Mouse (Mus musculus) right cerebral cortex, postnatal 4 days (tissue): ENCODE results near the gene Gm498.

Source experiments
- DNase-seq: peaks from one replicate; pipeline ENCODE4 v3.0.0-alpha.2; 2022

Gm498 gene

GRCm38 (mm10) chr7:143866538-143866937 is at the start of gene Gm498:
Gene Gm498 (plus strand): TSS chr7:143866838.
- DNase-seq = no peak

GRCm38 (mm10) chr7:143819201-143819600 is 47.4 kb upstream of the Gm498 start:
- DNase-seq = no peak

GRCm38 (mm10) chr7:143821241-143821640 is 45.4 kb upstream of the Gm498 start:
- no peak for DNase-seq

DNA sequence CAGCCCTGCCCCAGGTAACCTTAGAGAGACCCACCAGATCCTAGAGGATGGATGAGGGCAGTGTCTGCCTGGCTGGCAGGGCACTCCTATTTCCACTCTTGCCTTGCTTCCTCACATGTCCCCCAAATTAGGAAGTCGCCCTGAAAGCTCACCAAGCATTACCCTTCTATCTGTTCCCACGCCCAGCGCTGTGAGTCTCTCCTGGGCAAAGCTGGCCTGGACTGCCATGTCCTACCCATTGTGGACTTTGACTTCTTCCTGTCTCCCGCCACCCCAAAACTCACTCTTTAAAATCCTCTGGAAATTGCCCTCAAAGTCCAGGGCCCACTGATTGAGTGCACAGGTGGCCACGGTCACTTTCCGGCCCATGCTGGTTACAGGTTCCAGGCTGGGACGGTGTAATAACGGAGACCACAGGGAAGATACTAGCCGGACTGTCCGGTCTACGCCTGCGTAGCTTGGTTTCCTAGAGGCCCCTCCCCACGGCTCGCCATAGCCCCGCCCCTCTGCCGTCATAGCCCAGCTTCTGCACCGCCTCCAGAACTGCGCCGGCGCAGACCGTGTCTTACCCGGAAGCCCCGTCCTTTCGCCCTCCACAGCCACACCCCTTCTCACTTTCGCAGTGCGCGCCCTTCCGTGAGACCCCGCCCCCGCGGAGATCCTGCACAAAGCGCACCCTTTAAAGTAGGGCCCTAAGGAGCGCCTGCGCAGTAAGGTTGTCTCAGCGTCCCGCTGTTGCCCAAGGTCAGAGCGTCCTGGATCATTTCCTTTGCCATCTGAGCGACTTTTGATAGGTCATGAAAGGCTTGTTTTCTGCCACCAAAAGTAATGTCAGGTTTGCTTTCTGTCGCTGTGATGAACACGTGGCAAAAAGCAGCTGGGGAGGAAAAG is 44.0 kb upstream of the Gm498 start, which contains the start of the genes Nadsyn1 and Dhcr7:
TSS of gene Nadsyn1 (minus strand) at position 475 of the 891 bp plus-strand sequence.
TSS of gene Dhcr7 (plus strand) at position 771 of the 891 bp plus-strand sequence.
- DNase-seq = peak; percentile 99

DNA sequence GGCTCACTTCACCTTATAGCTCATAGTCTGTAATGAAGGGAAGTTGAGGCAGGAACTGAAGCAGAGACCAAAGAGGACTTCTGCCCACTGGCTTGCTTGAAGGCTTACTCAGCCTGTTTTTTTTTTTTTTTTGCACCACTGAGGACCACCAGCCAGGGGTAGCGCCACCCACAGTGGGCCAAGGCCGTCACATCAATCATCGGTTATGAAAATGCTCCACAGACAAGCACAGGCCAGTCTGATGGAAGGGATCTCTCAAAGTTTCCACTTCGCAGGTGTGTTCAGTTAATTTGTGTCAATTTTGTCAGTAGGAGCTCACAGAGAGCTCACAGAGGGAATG is 43.4 kb upstream of the Gm498 start:
- DNase-seq = no peak

GRCm38 (mm10) chr7:143826985-143827384 is 39.7 kb upstream of the Gm498 start:
- no peak for DNase-seq

DNA sequence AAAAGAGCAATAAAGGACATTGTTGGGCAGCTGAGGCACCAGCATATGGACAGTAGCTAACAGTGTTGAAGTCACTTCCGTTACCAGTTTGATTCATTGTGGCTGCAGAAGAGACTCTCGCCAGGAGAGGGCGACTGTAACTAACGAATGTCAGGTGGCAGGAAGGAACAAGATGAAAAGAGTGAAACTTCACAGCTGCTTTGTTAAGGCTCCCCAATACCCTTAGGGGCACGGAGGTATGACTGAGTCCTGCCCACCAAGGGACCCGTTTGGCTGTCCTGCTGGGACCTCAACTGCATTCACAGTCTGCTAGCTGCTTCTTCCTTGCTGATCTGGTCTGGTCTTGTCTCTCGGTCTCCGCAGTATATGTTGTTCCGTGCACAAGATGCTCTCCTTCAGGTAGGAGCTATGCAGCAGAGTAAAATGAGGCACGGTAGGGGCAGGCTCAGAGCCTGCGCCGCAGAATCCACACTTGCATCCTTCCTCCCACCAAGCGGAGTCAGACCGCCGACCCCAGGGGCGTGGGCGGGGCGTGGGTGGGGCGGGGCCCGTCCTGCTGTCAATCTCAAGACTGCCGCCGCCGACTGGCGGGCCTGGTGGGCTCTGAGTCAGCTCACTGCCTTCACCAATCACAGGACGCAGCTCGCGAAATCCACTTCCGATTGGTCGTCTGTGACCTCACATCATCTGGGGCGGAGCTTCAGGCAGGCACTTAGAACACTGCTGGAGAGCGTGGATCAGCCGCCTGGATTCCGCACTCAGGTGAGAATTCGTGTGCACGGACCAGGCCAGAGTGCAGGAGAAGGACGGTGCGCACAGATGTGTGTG is 36.9 kb upstream of the Gm498 start:
- DNase-seq = peak; percentile 92

DNA sequence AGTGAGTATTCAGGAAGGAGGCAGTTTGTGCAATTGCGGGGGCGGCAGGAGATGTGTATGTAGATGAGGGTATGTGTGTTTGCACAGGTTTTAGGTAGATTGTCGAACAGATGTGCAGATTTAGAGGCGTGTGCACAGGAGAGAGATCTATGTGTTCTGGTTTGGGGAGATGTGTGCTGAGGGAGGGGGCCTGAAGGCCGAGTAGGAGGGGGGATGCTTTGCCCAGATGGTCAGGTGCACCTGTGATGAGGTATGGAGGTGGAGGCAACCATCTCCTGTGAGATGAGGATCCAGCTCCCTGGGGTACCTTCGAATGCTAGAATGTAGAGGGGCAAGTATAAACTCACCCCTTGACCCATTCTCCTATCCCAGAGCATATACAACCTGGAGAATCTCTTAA is 36.2 kb upstream of the Gm498 start:
- no peak for DNase-seq

DNA sequence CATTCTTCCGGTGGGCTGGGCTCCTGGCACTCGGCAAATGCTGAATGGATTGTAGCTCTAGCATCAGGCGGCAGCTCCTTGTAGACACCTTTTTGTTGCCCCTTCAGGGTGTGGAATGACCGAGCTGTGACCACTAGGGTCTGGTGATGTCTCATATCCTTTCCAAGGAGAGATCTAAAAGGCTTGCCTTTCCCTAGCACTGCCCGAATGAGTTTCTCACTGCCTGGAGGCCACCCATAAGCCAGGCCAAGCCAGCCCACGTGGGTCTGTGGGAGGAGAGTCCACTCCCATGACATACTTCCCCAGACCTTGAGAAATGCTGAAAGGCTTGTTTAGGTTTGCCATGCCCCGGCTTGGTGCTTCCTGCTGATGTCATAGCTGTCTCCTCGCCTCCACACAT is 34.4 kb upstream of the Gm498 start:
- no peak for DNase-seq

- DNase-seq = no peak
These were observed 34.0 kb upstream of the Gm498 start for GRCm38 (mm10) chr7:143832611-143833010.

- DNase-seq = no peak
These were observed 33.0 kb upstream of the Gm498 start for GRCm38 (mm10) chr7:143833581-143834190.

- DNase-seq = no peak
These were observed 32.3 kb upstream of the Gm498 start for GRCm38 (mm10) chr7:143834316-143834715.

DNA sequence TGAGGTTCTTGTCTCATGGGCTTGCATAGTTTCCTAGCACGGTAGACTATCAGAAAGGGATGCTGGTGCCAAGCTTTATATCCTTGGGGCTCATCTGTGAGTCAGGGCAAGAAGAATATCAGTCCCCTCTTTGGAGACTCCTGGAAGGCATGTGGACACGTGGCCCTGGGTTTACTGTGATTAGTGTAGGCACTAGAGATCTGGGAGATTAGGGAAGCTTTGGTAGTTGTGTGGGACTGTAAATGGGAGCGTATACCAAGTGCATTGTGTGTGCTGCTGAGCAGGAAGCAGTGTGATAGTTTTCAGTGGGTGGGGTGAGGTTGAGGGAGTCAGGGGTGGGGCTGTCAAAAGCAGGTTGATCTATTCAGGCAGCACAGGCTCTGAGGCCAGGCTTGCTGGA is 31.7 kb upstream of the Gm498 start:
- no peak for DNase-seq

DNA sequence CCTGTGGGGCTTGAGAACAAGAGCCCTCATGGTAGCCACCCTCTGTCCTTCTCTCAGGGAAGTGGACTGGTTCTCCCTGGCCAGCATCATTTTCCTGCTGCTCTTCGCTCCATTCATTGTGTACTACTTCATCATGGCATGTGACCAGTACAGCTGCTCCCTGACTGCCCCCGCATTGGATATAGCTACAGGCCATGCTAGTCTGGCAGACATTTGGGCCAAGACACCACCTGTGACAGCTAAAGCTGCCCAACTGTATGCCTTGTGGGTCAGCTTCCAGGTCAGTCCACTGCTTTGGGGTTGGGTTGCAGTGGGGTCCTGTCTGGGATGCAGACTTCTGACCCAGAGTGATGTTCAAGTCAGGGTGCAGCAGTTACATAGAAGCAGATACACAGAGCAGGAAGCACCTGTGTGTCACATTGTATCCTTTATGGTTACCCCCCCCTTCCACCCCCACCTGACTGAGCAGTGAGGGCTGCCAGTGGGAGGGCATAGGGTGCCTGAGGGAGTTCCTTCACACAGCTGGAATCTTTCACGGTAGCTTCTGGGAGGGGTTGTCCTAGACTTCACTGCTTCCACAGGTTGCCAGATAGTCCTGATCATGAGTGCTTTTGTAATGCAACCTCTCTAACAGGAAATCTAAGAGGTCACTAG is 28.8 kb upstream of the Gm498 start:
- DNase-seq = no peak

- no peak for DNase-seq
These were observed 26.5 kb upstream of the Gm498 start for GRCm38 (mm10) chr7:143840121-143840520.

GRCm38 (mm10) chr7:143841301-143841700 is 25.3 kb upstream of the Gm498 start:
- DNase-seq = no peak

DNA sequence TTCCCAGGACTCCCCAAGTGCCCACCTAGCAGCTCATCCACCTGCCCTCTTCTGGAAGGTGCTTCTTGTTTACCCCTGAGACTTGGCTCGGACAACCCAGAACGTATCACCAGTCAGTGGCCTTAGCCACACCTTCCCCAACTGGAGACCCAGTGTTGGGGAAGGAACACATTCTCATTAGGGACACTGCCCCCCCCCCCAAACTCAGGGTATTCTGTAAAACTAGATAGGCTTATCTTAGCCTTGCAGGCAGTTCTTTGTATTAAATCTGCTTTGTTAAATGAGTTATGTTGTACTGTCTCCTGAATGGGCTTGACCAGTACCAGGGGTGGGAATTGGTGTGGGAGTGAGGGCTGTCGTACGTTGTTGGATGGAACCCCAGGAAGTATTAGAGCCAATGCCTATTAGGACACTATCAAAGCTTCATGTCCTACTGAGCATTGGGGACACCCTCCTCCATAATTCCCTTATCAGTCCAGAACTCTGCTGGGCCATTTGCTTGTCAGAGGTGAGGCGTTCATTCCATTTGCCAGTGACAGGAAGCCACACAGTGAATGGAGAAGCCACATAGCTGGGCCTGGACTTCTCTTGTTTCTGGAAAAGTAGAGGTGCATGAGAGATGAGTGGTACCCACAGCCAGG is 18.4 kb upstream of the Gm498 start:
- DNase-seq = no peak

GRCm38 (mm10) chr7:143848768-143849482 is 17.7 kb upstream of the Gm498 start:
- DNase-seq = no peak

- DNase-seq = no peak
These were observed 2.2 kb downstream of the Gm498 start for GRCm38 (mm10) chr7:143868874-143869273.

DNA sequence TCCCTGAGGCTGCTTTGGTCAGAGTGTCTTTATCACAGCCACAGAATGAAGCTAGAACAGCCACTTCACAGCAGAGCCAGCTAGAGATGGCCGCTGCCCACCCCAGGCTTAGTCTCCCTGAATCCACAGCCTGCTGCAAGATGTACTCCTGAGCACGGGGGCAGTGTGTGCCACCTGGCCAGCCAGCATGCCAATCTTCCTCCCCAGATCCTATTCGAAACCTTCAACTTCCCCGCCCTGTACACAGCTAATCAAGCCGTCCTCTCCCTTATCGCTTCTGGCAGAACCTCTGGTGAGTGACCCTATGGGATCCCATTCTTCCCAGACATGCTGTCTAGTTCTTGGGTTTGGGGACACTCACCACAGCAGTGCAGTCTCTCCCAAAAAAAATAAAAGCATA is 17.1 kb downstream of the Gm498 start:
- no peak for DNase-seq

DNA sequence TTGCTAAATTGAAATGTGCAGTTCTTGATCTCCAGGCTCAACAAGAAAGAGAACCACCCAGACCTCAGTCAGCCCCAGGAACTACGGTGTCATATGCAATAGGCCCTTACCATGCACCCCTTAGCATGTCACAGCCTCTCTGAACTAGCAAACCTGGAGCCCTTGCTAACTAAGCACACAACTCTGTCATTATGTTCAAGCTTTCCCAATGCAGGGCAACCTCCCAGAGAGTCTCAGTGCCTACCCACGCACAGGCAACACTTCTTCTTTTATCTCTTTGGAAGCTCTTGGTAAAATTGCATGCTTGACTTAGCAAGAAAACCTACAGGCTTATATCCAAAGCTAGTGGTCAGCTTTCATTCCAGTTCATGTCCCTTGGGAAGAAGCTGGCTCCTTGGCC is 24.5 kb downstream of the Gm498 start:
- no peak for DNase-seq

DNA sequence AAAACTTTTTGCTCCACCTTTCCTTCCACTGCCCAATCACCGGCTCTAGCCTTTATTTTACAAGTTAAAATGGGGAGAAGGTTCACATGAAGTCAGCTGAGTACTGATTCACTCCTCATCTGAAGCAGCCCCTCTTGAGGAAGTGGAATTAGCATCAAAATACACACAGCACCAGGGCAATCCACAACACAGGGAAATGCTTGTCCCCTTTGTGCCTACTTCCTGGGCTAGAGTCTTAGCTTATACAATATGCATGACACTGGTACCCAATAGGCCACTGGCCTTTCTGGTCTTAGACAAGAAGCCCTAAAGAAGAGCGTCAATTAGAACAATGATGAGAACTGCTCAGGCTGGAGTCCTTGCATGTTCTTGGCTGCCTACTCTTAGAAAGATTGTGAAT is 25.7 kb downstream of the Gm498 start:
- no peak for DNase-seq
